Mouse (Mus musculus) cerebellum, adult 9-10 months (tissue): ENCODE measurements at regions not wholly inside any gene's neighbourhood (a gene's known extent, or its start where the extent isn't known, plus 50 kb on each side); places are given as distances from the start of the nearest gene placed in this dataset.
A peak's percentile ranks its signal among the peaks of the same experiment; 100 is the strongest.

Experiments
- DNase-seq: peaks from one replicate; pipeline ENCODE4 v3.0.0; 2022

DNA sequence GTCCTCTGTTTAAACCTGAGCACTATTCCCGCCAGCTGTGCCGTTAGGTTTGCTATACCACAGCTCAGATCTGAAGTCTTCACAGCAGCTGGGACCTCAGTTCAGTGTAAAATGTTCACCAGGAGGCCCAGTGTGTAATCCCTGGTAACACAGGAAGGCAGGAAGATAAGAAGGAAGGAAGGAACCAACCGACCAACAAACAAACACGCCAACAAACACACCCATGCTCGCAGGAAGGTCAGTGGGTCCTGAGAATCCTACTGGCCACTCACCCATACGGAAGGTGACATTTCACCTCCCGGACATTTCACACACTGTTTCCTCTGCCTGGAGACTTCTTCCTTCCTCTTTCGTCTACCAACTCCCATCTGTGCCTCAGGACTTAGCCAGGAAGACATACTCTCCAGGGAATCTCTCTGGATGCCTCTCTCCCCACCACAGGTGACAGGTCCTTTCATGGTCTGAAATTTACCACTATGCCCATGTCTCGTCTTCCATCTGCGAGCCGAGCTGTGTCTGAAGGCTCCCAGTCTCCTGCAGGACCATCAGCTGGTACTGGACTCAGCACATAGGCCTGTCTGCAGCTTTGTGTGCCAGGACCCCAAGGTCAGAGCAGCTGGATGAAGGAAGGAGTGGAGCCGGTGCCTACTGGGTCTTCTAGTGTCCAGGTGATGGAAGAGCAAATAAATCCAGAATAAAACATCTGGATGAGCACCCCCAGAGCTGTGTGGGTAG is 61.1 kb upstream of the Xpa start:
- DNase-seq = no peak

DNA sequence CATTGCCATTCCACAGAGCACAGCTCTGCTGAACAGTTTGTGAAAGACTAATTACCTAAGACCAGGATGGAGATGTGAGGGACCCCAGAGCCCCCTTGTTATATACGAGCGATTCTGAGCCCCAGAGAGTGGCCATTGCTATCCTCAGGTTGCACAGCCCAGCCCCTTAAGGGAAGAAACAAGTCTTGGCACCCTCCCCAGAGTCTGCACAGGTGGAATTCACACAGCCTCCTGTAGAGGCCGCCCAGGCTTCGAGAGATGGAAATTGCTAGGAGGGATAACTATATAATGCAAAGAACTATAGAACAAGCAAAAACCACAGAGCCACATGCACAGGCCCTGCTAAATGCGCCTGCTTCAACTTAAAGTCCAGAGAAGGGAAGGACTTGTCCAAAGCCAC is 62.7 kb upstream of the Xpa start:
- DNase-seq = peak; percentile 33

DNA sequence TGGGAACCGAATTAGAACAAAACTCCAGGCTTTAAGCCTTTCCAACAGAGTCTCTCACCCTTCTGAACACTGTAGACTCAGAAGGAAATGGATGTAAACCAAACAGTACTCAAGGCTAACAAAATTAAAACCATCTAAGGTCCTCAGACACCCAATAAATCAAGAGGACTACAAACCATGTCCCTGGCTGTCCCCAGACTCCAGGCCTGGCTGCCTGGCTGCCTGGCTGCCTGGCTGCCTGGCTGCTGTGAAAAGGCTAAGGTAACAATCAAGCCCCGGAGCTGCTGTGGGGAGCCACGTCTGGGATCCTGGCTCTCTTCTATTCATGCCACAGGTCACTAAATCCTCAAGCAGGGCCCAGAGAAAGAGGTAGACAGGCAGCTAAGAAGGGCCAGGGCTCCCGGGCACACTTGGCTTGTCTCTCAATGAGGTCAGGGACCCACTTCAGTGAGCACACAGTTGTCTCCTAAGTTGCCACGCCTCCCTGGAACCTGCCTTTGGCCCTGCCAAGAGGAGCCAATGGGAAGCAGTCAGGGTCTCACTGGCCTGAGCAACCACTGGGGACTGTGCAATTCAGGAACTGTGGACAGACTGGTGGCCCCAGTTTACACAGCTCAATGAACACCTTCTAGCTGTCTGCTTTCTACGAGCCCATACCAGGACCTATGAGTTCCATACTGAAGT is 72.6 kb upstream of the Xpa start:
- no peak for DNase-seq

DNA sequence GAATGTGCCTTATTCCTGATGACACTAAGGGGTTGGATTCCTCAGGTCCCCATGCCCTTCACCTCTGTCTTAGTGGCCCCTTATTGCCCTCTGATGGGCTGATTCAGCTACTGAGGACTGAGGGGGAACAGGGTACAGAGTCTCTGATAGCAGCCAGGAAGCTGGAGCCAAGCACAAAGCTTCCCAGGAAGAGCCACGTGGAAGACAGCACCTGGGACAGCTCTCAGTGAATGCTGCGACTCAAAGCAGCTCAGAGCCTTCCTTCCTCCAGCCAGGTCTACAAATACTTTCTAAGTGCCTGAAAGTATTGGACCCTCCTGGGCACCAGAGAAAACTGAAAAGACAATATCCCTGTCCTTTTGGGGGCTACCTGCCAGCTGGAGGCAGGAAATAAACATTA is 72.3 kb upstream of the Foxe1 start:
- no peak for DNase-seq

DNA sequence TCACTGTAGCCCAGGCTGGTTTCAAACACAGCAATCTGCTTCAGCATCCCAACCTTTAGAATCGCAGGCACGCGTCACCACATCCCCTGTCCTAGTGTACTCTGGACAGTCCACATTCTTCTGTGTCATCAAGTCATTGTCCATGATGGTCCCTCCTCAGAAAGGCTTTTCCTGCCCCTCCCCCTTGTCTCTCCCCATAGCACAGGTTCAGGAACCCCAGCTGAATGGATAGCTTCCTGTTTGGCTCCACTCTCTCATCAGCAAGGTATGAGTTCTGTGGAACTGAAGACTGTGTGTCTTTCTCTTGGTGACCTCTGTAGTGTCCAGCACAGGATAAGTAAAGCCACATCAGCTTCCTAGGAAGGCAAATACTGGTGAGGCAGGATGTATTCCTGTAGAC is 67.6 kb upstream of the Foxe1 start:
- DNase-seq = no peak

DNA sequence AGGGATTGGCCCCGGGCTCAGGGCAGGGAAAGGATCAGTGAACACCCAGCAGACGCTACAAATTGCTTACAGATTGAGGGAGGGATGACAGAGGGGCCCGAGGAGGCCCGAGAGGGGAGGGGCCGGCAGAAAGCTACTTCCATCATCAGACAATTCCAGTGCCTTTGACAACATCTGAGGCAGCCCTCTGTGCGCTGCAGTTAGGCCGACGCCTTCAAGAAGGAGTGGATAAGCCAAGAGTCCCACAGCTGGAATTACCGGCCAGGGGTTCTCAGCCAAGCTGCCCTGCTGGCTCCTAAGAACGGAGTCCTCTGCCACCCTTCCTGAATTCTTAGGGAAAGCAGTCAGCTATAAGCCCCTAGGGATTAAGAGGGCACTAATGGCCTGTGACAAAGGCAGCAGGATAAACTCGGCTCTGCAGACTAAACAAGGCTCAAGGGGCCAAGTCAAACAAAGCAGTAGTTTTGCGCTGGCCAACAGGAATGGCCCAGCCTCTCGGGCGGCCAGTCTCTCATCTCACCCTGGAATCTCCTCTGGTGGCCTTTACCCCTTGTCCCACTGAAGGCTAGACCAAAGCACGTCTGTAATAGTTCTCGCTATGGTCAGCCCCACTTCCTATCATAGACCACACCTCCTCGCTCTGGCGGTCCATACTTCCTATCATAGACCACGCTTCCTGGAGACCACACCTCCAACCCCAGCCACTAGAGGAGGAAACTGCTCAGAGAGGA is 66.4 kb upstream of the Foxe1 start:
- DNase-seq = no peak

DNA sequence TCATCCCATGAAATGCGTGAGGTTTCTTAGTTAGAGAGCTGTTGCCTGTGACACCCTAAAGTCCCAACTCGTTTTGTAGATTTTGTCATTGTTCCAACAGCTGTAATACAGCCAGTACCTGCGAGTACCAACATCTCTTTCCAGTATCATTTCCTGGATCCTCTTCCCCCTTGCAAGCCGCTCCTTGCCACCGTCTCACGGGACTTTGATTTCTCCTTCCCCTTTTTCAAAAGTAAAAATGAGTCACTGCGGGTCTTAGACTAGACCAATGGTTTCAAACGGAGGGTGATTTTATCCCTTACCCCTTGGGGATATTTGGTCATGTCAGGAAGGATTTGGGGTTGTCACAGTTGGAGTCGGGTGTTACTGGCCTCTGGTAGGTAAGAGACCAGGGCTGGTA is 56.5 kb upstream of the Foxe1 start:
- no peak for DNase-seq

DNA sequence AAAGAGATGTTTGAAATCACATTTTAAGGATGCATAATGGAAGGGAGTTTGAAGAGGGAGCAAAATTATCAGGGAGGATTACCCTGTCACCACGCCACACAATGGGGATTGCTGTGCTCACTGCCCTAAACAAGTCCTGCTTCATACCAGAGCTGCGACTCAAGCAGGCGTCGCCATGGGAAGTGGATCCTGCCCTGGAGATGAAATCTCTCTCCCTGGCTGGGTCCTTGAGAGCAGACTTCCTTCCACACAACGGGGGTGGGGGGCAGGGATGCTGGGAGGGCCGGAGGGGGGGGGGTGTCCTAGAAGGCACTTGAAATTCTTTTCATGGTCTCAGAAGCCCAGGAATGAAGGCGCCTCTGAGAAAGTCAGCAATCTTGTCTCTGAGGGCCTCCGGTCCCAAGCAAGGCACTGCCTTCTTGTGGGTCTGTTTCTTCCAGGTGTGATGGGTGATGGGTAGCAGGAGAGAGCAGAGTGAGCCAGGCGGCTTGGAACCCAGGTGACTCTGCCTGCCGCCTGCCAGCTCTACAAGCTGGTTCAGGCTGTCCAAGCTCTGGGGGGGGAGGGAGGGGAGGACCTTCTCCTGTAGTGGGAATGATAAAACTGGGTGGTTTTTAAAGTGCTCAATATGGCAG is 51.7 kb upstream of the Foxe1 start:
- DNase-seq = no peak
